Mouse (Mus musculus): ENCODE data around the gene Kif17.

GRCm38 (mm10) chr4:138335648-138336047, 85.4 kb downstream of the Kif17 start:
- no peak for TF ChIP-seq POLR2A (IDR thresholded peaks at IDR 0.05; ENCODE audit: low read depth, low read length)
- TF ChIP-seq CTCF (IDR thresholded peaks at IDR 0.05; ENCODE audit: borderline replicate concordance, insufficient read depth, low read length) = no peak

All from embryonic fibroblast, embryonic 13.5 days (primary cell).